Mouse (Mus musculus): ENCODE results near the gene Spryd7.
A peak's percentile ranks its signal among the peaks of the same experiment; 100 is the strongest.

GRCm38 (mm10) chr14:61556289-61557147, at the start of gene Spryd7:
- TF ChIP-seq CTCF (IDR thresholded peaks at IDR 0.05; ENCODE audit: low read depth) = peak; percentile 40
- no peak for TF ChIP-seq EP300 (IDR thresholded peaks at IDR 0.05; ENCODE audit: low read depth)
